Mouse (Mus musculus): ENCODE measurements around the gene Xrra1.
"Not testable (repeated sequence)": the region's sequence is repeated elsewhere in the genome, so short reads cannot be mapped to it uniquely, and the experiment has no call there.

The Xrra1 gene

DNA sequence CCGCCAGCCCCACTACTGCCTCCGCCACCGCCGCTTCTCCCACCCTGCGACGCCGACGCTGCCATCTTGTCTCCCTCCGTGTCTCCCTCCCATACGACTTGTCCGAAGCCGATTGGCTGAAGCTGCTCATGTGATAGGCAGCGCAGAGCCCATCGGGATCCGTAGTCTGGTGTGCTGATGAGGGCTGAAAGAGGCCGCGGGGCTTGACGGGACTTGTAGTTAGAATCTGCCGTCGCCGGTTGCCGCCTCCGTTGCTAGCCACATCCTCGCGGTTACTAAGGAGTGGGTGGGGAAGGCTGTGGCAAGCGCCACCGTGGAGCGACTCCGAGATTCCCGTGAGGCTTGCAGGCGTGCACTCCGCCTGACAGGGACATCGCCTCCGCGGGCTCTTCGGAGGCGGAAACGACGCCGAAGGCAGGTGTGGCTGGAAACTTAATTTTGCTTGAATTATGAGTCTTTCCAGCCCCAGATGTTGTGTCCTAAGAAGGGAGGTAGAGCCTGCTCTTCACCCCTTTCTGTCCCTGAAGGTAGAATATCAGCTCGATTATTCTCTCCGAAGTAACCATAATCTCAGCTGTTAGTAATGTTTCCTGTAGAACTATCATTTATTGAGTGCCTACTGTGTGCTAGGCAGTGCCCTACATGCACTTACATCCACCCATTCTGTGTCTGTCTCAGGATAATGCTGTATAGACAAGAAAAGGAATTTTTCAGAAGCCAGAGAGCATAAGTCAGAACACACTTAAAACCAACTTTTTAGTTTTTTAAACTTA is at the start of gene Xrra1:
Gene Xrra1, plus strand, starts transcription at position 304 of the 773 bp plus-strand sequence.
- peak; percentile 94 for DNase-seq (ENCODE audit: extremely low spot score, low read depth, low spot score)

- no peak for DNase-seq (ENCODE audit: extremely low spot score, low read depth, low spot score)
Measured at GRCm38 (mm10) chr7:99810814-99811213, 48.1 kb upstream of the Xrra1 start.

DNA sequence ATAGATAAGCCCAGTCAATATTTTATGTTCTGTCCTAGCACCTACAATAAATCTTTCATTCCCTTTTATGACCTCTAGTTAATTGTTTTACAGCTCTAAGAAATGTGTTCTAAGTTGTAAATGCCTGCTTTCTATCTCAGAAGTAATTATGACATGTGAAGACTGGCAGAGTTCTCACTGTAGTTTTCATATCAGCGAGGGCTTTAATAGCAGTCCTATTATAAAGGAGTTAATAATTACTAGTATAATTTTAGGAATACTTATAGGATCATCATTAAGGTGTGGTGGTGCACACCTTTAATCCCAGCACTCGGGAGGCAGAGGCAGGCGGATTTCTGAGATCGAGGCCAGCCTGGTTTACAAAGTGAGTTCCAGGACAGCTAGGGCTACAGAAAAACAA is 47.3 kb upstream of the Xrra1 start:
- DNase-seq (ENCODE audit: extremely low spot score, low read depth, low spot score), result no peak

GRCm38 (mm10) chr7:99813394-99813793 is 45.5 kb upstream of the Xrra1 start:
- no peak for DNase-seq (ENCODE audit: extremely low spot score, low read depth, low spot score)

- DNase-seq (ENCODE audit: extremely low spot score, low read depth, low spot score), result not testable (repeated sequence)
Measured at GRCm38 (mm10) chr7:99818181-99818725, 40.7 kb upstream of the Xrra1 start.

DNA sequence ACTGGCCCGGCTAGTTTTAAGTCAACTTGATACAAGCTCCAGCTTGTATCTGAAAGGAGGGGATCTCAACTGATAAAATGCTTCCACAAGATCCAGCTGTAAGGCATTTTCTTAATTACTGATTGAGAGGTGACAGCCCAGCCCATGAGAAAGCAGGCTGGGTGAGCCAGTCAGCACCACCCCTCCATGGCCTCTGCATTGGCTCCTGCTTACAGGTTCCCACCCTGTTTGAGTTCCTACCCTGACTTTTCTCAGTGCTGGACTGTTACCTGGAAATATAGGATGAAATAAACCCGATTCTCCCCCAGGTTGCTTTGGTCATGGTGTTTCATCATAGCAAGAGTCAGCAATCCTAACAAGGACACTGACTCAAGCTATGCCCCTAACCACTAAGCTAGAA is 37.0 kb upstream of the Xrra1 start:
- DNase-seq (ENCODE audit: extremely low spot score, low read depth, low spot score), result no peak

GRCm38 (mm10) chr7:99822426-99822825 is 36.5 kb upstream of the Xrra1 start:
- DNase-seq (ENCODE audit: extremely low spot score, low read depth, low spot score), result no peak

DNA sequence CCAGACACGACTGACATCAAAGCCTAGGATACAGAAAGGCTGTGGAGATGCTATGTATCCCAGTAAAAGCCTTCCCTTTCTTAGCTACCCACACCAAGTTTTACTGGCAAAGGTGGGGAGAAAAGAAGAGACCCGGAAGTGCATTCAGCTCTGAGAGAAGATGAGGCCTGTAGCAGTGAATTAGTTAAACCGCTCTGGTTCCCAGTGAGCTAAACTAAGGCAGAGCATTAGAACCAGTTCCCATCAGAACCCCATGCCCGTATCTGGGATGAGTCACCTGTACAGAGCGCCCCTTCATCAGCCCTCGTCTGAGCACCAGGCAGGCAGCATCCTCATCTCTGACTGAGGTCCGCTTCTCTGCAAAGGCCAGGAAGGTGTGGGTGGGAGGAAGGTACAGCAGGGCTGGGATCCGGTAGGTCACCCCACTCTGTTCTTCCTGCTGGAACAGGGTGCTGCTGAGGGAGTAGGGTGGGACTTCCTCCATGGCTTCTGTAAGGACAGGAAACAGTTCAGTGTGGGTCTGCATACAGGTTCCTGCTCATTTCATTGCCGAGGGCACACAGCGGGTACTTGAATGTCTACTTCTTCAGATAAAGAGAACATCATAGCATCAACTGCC is 35.8 kb upstream of the Xrra1 start:
- DNase-seq (ENCODE audit: extremely low spot score, low read depth, low spot score), result no peak

DNA sequence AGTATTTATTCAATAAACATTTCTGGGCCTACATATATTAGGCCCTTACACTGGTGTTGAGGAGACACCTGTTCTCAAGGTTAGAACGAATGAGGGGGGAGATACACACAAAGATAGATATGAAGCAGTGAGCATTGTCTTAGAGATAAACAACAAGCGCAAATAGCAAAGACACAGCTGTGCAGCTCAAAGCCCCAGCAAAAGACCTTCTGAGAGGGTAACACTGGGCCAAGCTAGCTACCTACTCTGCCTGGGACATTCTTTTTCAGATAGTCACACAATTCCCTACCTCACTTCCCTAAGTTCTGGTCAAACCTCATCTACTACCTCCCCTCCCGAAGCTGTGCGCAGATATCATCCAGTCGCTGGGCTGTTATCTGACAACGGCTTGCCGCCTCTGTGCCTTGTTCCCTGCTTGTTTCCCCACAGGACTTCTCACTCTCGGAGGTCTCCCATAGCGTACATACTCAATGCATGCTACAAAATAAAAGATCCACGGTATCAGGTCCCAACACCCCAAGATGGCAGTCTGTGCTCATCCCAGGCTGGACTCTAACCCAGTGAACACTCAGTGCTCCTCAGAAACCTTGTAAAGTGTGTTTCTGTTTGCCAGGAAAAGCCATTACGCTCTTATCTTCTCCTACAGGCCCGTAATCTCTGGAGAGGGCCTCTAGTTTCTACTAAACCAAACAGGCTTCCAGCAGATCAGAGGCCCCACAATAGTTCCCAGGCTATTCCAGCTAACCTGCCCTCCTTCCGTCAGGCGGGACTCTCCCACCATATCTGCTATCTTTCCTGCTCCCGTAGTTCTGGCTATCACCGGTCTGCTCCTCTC is 34.0 kb upstream of the Xrra1 start:
- DNase-seq (ENCODE audit: extremely low spot score, low read depth, low spot score), result no peak

- DNase-seq (ENCODE audit: extremely low spot score, low read depth, low spot score), result no peak
Measured at GRCm38 (mm10) chr7:99825511-99825910, 33.4 kb upstream of the Xrra1 start.

GRCm38 (mm10) chr7:99826096-99826495 is 32.8 kb upstream of the Xrra1 start:
- no peak for DNase-seq (ENCODE audit: extremely low spot score, low read depth, low spot score)

DNA sequence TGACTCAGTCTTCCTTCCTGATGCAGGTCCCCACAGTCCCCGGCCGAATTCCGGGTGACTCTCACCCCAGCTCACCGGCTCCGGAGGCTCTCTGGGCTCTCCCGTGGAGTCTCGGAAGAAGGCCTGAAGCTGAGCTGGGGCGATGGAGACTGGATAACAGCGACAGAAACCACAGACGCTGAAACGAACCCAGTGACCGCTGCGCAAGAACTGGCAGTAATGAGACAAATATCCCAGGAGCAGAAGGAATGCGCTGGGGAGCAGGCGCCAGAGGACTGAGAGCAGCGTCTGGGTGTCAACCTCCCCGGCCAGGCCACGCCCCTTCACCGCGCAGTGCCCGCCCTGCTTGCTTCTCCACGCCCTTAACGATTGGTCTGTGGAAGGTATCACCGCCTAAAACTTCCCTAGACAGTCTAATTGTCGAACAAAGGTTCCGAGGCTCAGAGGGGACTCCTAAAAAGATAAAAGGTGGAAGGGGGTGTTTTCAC is 30.8 kb upstream of the Xrra1 start, which contains the start of gene Neu3:
Gene Neu3, minus strand, starts transcription at position 335 of the 488 bp plus-strand sequence.
- DNase-seq (ENCODE audit: extremely low spot score, low read depth, low spot score), result peak; percentile 76

- no peak for DNase-seq (ENCODE audit: extremely low spot score, low read depth, low spot score)
Measured at GRCm38 (mm10) chr7:99833115-99833845, 25.6 kb upstream of the Xrra1 start.

DNA sequence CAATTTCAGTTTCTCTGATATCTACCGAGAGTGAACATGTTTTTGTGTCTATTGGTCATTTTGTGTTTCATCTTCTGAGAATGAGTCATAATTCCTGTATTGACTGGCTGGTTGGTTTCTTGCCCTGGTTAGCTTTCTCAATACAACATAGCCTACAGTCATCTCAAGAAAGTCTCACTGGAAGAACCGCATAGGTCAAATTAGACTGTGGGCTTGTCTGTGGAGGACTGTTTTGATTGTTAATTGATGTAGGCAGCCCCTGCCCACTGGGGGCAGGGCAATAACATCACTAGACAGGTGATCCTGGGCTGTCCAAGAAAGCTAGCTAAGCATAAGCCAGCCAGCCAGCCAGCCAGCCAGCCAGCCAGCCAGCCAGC is 25.1 kb upstream of the Xrra1 start:
- DNase-seq (ENCODE audit: extremely low spot score, low read depth, low spot score), result no peak

GRCm38 (mm10) chr7:99834314-99834853 is 24.5 kb upstream of the Xrra1 start:
- DNase-seq (ENCODE audit: extremely low spot score, low read depth, low spot score), result no peak

DNA sequence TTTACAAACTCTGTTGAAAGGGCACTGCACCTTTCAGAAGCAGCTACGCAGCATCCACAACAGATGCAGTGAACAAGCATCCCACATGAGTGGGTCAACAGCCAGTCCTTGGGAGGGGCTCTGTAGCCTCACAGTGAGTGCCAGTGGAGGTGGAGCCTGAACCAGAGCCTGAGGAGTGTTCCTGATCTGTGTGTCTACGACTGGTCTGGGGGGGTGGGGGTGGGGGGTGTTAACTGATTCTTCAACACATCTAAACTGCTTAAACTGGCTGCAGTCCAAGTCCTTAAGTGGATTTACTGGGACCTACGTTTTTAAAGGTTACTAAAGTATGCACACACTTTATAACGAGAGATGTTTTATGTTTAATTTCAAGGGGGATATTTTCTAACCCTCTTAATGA is 22.1 kb upstream of the Xrra1 start:
- no peak for DNase-seq (ENCODE audit: extremely low spot score, low read depth, low spot score)

GRCm38 (mm10) chr7:99837358-99838071 is 21.4 kb upstream of the Xrra1 start:
- no peak for DNase-seq (ENCODE audit: extremely low spot score, low read depth, low spot score)

GRCm38 (mm10) chr7:99838241-99838640 is 20.7 kb upstream of the Xrra1 start:
- DNase-seq (ENCODE audit: extremely low spot score, low read depth, low spot score), result no peak

GRCm38 (mm10) chr7:99845533-99846236 is 13.2 kb upstream of the Xrra1 start:
- DNase-seq (ENCODE audit: extremely low spot score, low read depth, low spot score), result no peak
